Mouse (Mus musculus): ENCODE measurements around the gene Gm20431. TPM values are rescaled to one million over a fixed set of nuclear protein-coding genes. Genes with fewer than 3 reads are reported as not detected.
A peak's percentile ranks its signal among the peaks of the same experiment; 100 is the strongest.

Gene Gm20431
- polyA plus RNA-seq, 1 experiment: 41.0 TPM

DNA sequence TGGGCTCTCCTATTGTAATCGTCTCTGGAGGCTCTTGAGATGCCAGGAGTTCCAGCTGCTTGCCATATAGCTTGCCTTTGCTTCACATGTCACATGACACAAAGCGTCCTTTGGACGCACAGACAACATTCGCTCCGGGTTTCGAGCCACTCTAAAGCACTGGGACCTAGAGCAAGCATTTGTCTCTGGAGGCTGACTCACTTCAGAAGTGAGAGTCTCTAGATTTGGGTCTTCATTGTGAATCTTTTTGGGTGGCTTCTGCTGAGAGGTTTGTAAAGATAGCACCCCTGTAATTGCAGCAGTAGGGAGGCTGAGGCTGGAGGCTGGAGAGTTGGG is 27.8 kb downstream of the Gm20431 start:
- no peak overlapping the region for H3K4me3 ChIP-seq (ENCODE audit: control insufficient read depth, low read depth, low read length)
- H3K4me1 ChIP-seq (ENCODE audit: control insufficient read depth, insufficient read depth, low read length): peaks cover 18% of the 10 kb centered on the region
- H3K27ac ChIP-seq (ENCODE audit: control insufficient read depth, insufficient read depth, low read depth, low read length): no peak overlapping the region
- H3K36me3 ChIP-seq (ENCODE audit: control insufficient read depth, insufficient read depth, low read length): no peaks in the 10 kb centered on the region
- no peak for TF ChIP-seq CTCF (IDR thresholded peaks at IDR 0.05; ENCODE audit: control insufficient read depth, insufficient read depth, insufficient replicate concordance, low read depth, low read length)
- no peak for TF ChIP-seq POLR2A (IDR thresholded peaks at IDR 0.05; ENCODE audit: control insufficient read depth, low read depth, low read length)
- H3K27me3 ChIP-seq (ENCODE audit: control insufficient read depth, insufficient read depth, low read length): no peaks in the 10 kb centered on the region

DNA sequence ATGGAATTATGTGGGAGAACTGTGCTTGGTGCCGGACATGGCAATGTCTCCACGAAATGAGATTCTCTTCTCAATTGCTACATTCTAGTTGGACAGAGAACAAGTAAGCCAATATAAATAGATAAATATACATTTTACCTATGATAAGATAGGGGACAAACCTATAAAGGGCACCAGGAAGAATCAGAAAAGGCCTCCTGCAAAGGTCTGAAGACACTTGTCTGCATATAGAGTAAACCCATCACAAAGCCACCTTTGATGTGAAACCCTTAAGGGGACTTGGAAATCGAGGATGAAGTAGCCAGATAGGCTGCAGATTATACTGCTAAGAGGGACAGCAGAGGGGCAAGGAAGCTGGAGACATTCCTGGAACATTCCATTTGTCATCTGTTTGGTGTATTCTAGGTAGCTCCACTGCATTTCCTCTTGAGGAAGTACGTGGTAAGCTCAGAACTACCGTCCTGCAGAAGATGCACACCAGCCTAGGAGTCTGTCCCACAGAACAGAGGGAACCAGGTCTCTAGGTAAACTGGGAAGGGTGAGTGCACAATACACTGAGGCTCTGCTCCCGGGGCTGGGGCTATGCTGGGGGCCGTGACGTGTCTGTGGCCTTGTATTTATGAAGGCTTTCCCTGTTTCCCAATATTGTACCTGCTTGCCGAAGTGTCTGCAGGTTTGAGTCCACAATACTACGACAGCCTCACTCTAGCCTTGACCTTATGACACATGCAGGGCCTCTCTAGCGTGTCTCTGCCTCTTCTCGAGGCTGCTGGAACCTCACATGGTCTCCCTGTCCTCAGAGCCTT is 28.4 kb downstream of the Gm20431 start:
- TF ChIP-seq POLR2A (IDR thresholded peaks at IDR 0.05; ENCODE audit: control insufficient read depth, low read depth, low read length): no peak
- no peak for TF ChIP-seq CTCF (IDR thresholded peaks at IDR 0.05; ENCODE audit: control insufficient read depth, insufficient read depth, insufficient replicate concordance, low read depth, low read length)
- peak overlapping the region; percentile 95 for H3K27ac ChIP-seq (ENCODE audit: control insufficient read depth, insufficient read depth, low read depth, low read length)
- H3K27me3 ChIP-seq (ENCODE audit: control insufficient read depth, insufficient read depth, low read length): no peaks in the 10 kb centered on the region
- no peaks in the 10 kb centered on the region; the same call in none of the 2 replicates for H3K36me3 ChIP-seq (ENCODE audit: control insufficient read depth, insufficient read depth, low read length)
- no peak overlapping the region; the same call in 1 of the 2 replicates for H3K4me3 ChIP-seq (ENCODE audit: control insufficient read depth, low read depth, low read length)
- peaks cover 18% of the 10 kb centered on the region for H3K4me1 ChIP-seq (ENCODE audit: control insufficient read depth, insufficient read depth, low read length)

DNA sequence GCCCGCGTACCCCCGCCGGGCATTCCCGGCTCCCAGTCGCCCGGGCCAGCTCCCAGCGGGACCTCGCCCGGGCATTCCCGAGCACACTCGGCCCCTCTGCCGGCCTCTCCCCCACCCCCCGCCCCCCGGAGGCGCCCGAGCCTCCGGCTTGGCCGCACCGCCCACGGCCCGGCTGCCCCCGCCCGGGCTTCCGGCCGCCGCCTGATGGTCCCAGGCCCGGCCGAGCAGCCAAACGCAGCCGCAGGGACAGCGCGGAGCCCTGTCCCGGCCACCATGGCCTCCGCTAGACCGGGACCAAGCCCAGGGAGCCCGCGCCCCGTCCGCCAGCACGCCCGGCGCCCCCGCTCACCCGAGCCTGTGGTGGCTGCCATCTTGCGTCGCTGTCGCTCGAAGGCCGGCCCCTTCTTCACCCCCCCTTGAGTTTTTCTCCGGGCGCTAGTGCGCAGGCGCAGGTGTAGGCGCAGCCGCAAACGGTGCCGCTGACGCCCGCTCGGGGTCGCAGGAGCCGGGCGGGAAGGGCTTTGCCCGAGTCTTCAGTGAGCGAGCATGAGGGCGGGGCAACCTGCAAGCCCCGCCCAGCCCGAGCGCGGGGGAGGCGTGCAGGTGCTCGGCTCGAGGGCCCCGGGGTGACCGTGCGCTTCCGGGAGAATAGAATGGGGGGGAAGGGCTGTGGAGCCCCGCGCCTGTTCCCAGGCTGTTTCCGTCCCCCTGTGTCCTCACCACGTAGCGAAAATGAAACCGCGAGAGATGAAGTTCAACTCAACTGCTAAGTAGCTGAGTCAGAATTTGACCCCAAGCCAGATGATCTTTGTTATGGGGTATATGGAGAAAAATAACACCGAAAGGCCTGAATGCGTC is 29.5 kb downstream of the Gm20431 start, which contains the start of gene Ube2v1:
Gene Ube2v1, minus strand, starts transcription at position 505 of the 858 bp plus-strand sequence.
- Histone ChIP-seq H3K4me1 (ENCODE audit: control insufficient read depth, insufficient read depth, low read length) (peaks cover 18% of the 10 kb centered on the region), H3K36me3 (ENCODE audit: control insufficient read depth, insufficient read depth, low read length) (no peaks in the 10 kb centered on the region; the same call in none of the 2 replicates), H3K27me3 (ENCODE audit: control insufficient read depth, insufficient read depth, low read length) (no peaks in the 10 kb centered on the region), H3K27ac (ENCODE audit: control insufficient read depth, insufficient read depth, low read depth, low read length) (peak within 1 kb of the TSS; percentile 95), H3K4me3 (ENCODE audit: control insufficient read depth, low read depth, low read length) (peak within 1 kb of the TSS; percentile 98)
- TF ChIP-seq POLR2A (IDR thresholded peaks at IDR 0.05; ENCODE audit: control insufficient read depth, low read depth, low read length): peak; percentile 56
- no peak for TF ChIP-seq CTCF (IDR thresholded peaks at IDR 0.05; ENCODE audit: control insufficient read depth, insufficient read depth, insufficient replicate concordance, low read depth, low read length)

DNA sequence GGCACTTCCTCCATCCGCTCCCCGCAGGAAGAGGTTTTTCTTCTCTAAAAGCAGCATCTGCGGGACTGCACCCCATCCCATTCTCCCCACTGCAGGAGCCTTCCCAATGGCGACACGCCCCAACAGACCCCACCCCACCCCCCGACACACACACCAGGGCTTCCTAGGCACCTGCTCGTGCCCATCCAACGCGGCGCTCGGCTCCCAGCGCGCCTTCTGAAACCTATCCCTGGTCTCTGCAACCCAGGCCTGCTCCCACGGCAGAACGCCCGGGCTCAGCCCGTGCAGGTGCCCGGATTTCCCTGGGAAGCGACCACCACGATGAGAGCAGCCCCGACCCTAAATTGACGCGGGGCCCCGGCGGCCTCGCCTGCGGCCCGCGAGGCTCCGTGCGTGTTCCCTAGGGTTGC is 30.1 kb downstream of the Gm20431 start:
- no peaks in the 10 kb centered on the region for H3K27me3 ChIP-seq (ENCODE audit: control insufficient read depth, insufficient read depth, low read length)
- no peak overlapping the region for H3K27ac ChIP-seq (ENCODE audit: control insufficient read depth, insufficient read depth, low read depth, low read length)
- peaks cover 18% of the 10 kb centered on the region for H3K4me1 ChIP-seq (ENCODE audit: control insufficient read depth, insufficient read depth, low read length)

DNA sequence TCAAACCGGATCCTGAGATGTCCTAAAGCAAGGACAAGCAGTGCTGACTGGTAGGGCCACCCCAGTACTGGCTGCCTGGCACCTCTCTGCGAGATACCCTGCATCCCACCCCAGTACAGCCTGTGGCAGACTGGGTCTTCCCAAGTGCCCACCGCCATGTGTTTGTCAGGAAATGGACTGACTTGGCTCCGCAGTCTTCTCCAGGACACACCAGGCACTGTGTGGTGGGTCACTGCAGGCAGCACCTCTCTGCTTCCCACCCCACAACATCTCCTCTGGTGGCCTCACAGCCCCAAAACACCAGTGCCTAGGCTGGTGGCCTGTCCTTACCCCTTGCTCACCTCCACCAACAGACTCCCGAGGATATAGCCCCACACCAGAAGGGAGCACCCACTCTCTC is 30.9 kb downstream of the Gm20431 start:
- Histone ChIP-seq H3K4me3 (ENCODE audit: control insufficient read depth, low read depth, low read length) (no peak overlapping the region), H3K27me3 (ENCODE audit: control insufficient read depth, insufficient read depth, low read length) (no peaks in the 10 kb centered on the region), H3K4me1 (ENCODE audit: control insufficient read depth, insufficient read depth, low read length) (peaks cover 18% of the 10 kb centered on the region), H3K27ac (ENCODE audit: control insufficient read depth, insufficient read depth, low read depth, low read length) (no peak overlapping the region), H3K36me3 (ENCODE audit: control insufficient read depth, insufficient read depth, low read length) (no peaks in the 10 kb centered on the region; the same call in none of the 2 replicates)
- TF ChIP-seq CTCF (IDR thresholded peaks at IDR 0.05; ENCODE audit: control insufficient read depth, insufficient read depth, insufficient replicate concordance, low read depth, low read length) (no peak), POLR2A (IDR thresholded peaks at IDR 0.05; ENCODE audit: control insufficient read depth, low read depth, low read length) (no peak)

More for the DNA sequence above, 30.1 kb downstream of the Gm20431 start:
- no peak for TF ChIP-seq CTCF (IDR thresholded peaks at IDR 0.05; ENCODE audit: control insufficient read depth, insufficient read depth, insufficient replicate concordance, low read depth, low read length)
- TF ChIP-seq POLR2A (IDR thresholded peaks at IDR 0.05; ENCODE audit: control insufficient read depth, low read depth, low read length): no peak
- H3K4me3 ChIP-seq (ENCODE audit: control insufficient read depth, low read depth, low read length): peak overlapping the region; percentile 98
- H3K36me3 ChIP-seq (ENCODE audit: control insufficient read depth, insufficient read depth, low read length): no peaks in the 10 kb centered on the region; the same call in none of the 2 replicates

DNA sequence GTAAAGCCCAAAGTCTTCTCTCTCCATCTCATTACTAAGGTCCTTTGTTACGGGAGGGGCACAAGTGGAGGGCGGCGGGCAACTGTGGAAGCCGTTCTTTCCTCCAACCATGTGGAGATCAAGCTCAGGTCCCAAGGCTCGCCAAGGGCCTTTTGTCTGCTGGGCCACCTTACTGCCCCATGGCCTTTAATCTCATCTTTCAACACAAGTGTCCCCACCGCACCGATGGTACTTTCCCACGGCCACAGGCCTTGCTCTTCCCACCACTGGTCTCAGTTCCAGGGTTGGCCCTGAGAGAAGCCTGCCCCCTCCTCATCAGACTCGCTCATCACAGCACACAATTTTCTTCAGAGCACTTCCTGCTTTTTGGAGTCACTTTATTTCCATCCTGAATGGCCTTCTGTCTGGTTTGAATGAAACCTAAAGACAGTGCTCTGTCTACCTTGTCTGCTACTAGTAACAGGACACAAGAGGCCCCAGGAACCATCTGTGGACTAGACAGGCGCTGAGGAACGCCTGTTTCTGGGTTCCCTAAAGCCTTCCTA is 31.6 kb downstream of the Gm20431 start:
- H3K27ac ChIP-seq (ENCODE audit: control insufficient read depth, insufficient read depth, low read depth, low read length): no peak overlapping the region

More for the DNA sequence above, 31.6 kb downstream of the Gm20431 start:
- no peaks in the 10 kb centered on the region; the same call in none of the 2 replicates for H3K36me3 ChIP-seq (ENCODE audit: control insufficient read depth, insufficient read depth, low read length)
- H3K4me3 ChIP-seq (ENCODE audit: control insufficient read depth, low read depth, low read length): no peak overlapping the region
- peaks cover 18% of the 10 kb centered on the region for H3K4me1 ChIP-seq (ENCODE audit: control insufficient read depth, insufficient read depth, low read length)
- no peaks in the 10 kb centered on the region for H3K27me3 ChIP-seq (ENCODE audit: control insufficient read depth, insufficient read depth, low read length)
- no peak for TF ChIP-seq CTCF (IDR thresholded peaks at IDR 0.05; ENCODE audit: control insufficient read depth, insufficient read depth, insufficient replicate concordance, low read depth, low read length)
- no peak for TF ChIP-seq POLR2A (IDR thresholded peaks at IDR 0.05; ENCODE audit: control insufficient read depth, low read depth, low read length)

Measured in testis, adult 2 months (tissue).